21 mouse cellular contexts compared by ENCODE assay signal in genomic region chr1:31636575-31637356, GRCm38 (mm10).
DNase-seq lines count a peak whose midpoint lies in the region; ATAC-seq and TF ChIP-seq lines count a peak whose summit lies in the region.
"Had no signal": no experiment of that assay in that cellular context is flagged by ENCODE, and none has a peak within 500 bp of the region (broad histone marks: within the 10 kb centered on the region; RNA-seq: fewer than 3 reads in every experiment).

No protein-coding gene starts in this region.

- peak; percentile 76 for ATAC-seq in forebrain, embryonic 14.5 days
- no peak for ATAC-seq in forebrain, embryonic 11.5 days (replicated peaks; ENCODE audit: low FRiP score)
- no peak for ATAC-seq in limb, embryonic 14.5 days (ENCODE audit: low FRiP score, low read depth)
- ATAC-seq: inflammation-experienced regulatory T-cells, adult 6 months; intestine, postnatal 0 days had no signal

- no peak overlapping the region for H3K4me3 ChIP-seq in forebrain, embryonic 14.5 days (ENCODE audit: low read depth, low read length)
- H3K4me3 ChIP-seq in forebrain, embryonic 11.5 days (ENCODE audit: low read depth, low read length): no peak overlapping the region
- no peak overlapping the region for H3K4me3 ChIP-seq in limb, embryonic 14.5 days (replicated peaks; ENCODE audit: low read length)
- no peak overlapping the region for H3K4me3 ChIP-seq in limb, embryonic 10.5 days
- H3K4me3 ChIP-seq: embryonic facial prominence, embryonic 13.5 days; heart, embryonic 10.5 days; hindbrain, embryonic 13.5 days had no signal

- 22% methylated on average over 1 of the region's 1 CpGs for WGBS in forebrain, embryonic 14.5 days
- 78% methylated on average over 1 of the region's 1 CpGs for WGBS in forebrain, embryonic 11.5 days
- 33% methylated on average over 1 of the region's 1 CpGs for WGBS in limb, embryonic 14.5 days
- WGBS in limb, embryonic 10.5 days: 71% methylated on average over 1 of the region's 1 CpGs

- peak; percentile 82 for DNase-seq in forebrain, embryonic 14.5 days (ENCODE audit: low spot score)
- DNase-seq in forebrain, embryonic 11.5 days (ENCODE audit: low spot score): no peak
- peak; percentile 10 for DNase-seq in limb, embryonic 14.5 days (ENCODE audit: low spot score)
- no peak for DNase-seq in limb, embryonic 10.5 days (ENCODE audit: low spot score)
- peak; percentile 7 for DNase-seq in retina, postnatal 1 day
- no peak for DNase-seq in retina, embryonic 14.5 days (ENCODE audit: low spot score)
- DNase-seq in kidney, adult 18-20 months: no peak
- DNase-seq: adrenal gland, adult 2 months; adrenal gland, postnatal 25 days; cerebellum, adult 2 months; embryo, embryonic 11 days; gastrocnemius, postnatal 10 days; heart, adult 18-20 months; heart, postnatal 10 days; heart, postnatal 4 days had no signal

- TF ChIP-seq POLR2A in limb, embryonic 14.5 days (IDR thresholded peaks at IDR 0.05; ENCODE audit: borderline replicate concordance, extremely low read depth, insufficient read depth, insufficient read length): no peak

- H3K36me3 ChIP-seq in forebrain, embryonic 14.5 days (ENCODE audit: control insufficient read depth, insufficient read depth, low read length): no peaks in the 10 kb centered on the region
- no peaks in the 10 kb centered on the region for H3K36me3 ChIP-seq in forebrain, embryonic 11.5 days (ENCODE audit: control insufficient read depth, insufficient read depth, low read length)
- H3K36me3 ChIP-seq in limb, embryonic 14.5 days (ENCODE audit: control insufficient read depth, insufficient read depth, low read length): no peaks in the 10 kb centered on the region
- no peaks in the 10 kb centered on the region for H3K36me3 ChIP-seq in limb, embryonic 10.5 days
- H3K36me3 ChIP-seq: embryonic facial prominence, embryonic 13.5 days; heart, embryonic 10.5 days; hindbrain, embryonic 13.5 days had no signal

- H3K9ac ChIP-seq in forebrain, embryonic 14.5 days (ENCODE audit: low read length): no peak overlapping the region
- H3K9ac ChIP-seq in forebrain, embryonic 11.5 days (ENCODE audit: low read length): no peak overlapping the region
- H3K9ac ChIP-seq in limb, embryonic 14.5 days (ENCODE audit: low read depth, low read length, severe bottlenecking): no peak overlapping the region
- H3K9ac ChIP-seq: embryonic facial prominence, embryonic 13.5 days; hindbrain, embryonic 13.5 days had no signal

- H3K4me1 ChIP-seq in forebrain, embryonic 14.5 days (ENCODE audit: control insufficient read depth, insufficient read depth, low read length): no peaks in the 10 kb centered on the region
- H3K4me1 ChIP-seq in forebrain, embryonic 11.5 days (replicated peaks; ENCODE audit: control insufficient read depth, insufficient read depth, low read length): no peaks in the 10 kb centered on the region
- H3K4me1 ChIP-seq in limb, embryonic 14.5 days (ENCODE audit: control insufficient read depth, insufficient read depth, low read length): no peaks in the 10 kb centered on the region
- H3K4me1 ChIP-seq in limb, embryonic 10.5 days: no peaks in the 10 kb centered on the region
- H3K4me1 ChIP-seq: embryonic facial prominence, embryonic 13.5 days; heart, embryonic 10.5 days; hindbrain, embryonic 13.5 days had no signal

- H3K4me2 ChIP-seq in forebrain, embryonic 14.5 days (ENCODE audit: low read length): no peak overlapping the region
- H3K4me2 ChIP-seq in forebrain, embryonic 11.5 days (ENCODE audit: low read depth, low read length, severe bottlenecking): no peak overlapping the region
- H3K4me2 ChIP-seq in limb, embryonic 14.5 days (replicated peaks; ENCODE audit: low read depth, low read length, severe bottlenecking): no peak overlapping the region
- H3K4me2 ChIP-seq: embryonic facial prominence, embryonic 13.5 days; hindbrain, embryonic 13.5 days had no signal

- H3K27me3 ChIP-seq in forebrain, embryonic 14.5 days (replicated peaks; ENCODE audit: control insufficient read depth, insufficient read depth, low read length): no peaks in the 10 kb centered on the region
- H3K27me3 ChIP-seq in forebrain, embryonic 11.5 days (ENCODE audit: control insufficient read depth, insufficient read depth, low read length): no peaks in the 10 kb centered on the region
- H3K27me3 ChIP-seq in limb, embryonic 14.5 days (ENCODE audit: control insufficient read depth, insufficient read depth, low read length): no peaks in the 10 kb centered on the region
- H3K27me3 ChIP-seq in limb, embryonic 10.5 days (ENCODE audit: low read depth, poor library complexity, severe bottlenecking): no peaks in the 10 kb centered on the region
- H3K27me3 ChIP-seq: CH12.LX; embryonic facial prominence, embryonic 13.5 days; hindbrain, embryonic 13.5 days had no signal

- H3K9me3 ChIP-seq in forebrain, embryonic 14.5 days (replicated peaks; ENCODE audit: control insufficient read depth, low read length): no peaks in the 10 kb centered on the region
- H3K9me3 ChIP-seq in forebrain, embryonic 11.5 days (ENCODE audit: control insufficient read depth, low read length): no peaks in the 10 kb centered on the region
- H3K9me3 ChIP-seq in limb, embryonic 14.5 days (ENCODE audit: control insufficient read depth, low read length): no peaks in the 10 kb centered on the region
- H3K9me3 ChIP-seq in limb, embryonic 10.5 days (replicated peaks): no peaks in the 10 kb centered on the region
- H3K9me3 ChIP-seq: embryonic facial prominence, embryonic 13.5 days; heart, embryonic 10.5 days; hindbrain, embryonic 13.5 days had no signal

- no peak overlapping the region for H3K27ac ChIP-seq in forebrain, embryonic 14.5 days (ENCODE audit: low read depth, low read length)
- H3K27ac ChIP-seq in forebrain, embryonic 11.5 days (ENCODE audit: low read depth, low read length): no peak overlapping the region
- no peak overlapping the region for H3K27ac ChIP-seq in limb, embryonic 14.5 days (replicated peaks; ENCODE audit: low read depth, low read length)
- H3K27ac ChIP-seq in limb, embryonic 10.5 days: no peak overlapping the region
- H3K27ac ChIP-seq: embryonic facial prominence, embryonic 13.5 days; heart, embryonic 10.5 days; hindbrain, embryonic 13.5 days had no signal

Comparison
In these comparisons a context has a peak if more than half of its experiments do, and no peak if none do; other contexts are left out.
1. DNase-seq: peak in forebrain, embryonic 14.5 days (single experiment), limb, embryonic 14.5 days (single experiment) and retina, postnatal 1 day (single experiment); none in forebrain, embryonic 11.5 days (single experiment), limb, embryonic 10.5 days (single experiment), retina, embryonic 14.5 days (single experiment) and kidney, adult 18-20 months (single experiment).